Mouse (Mus musculus): ENCODE results near the gene Stard8.
"Not testable (repeated sequence)": the region's sequence is repeated elsewhere in the genome, so short reads cannot be mapped to it uniquely, and the experiment has no call there.

The Stard8 gene

GRCm38 (mm10) chrX:99003046-99003445 is at the start of gene Stard8:
TSS of gene Stard8 (plus strand) at chrX:99003248.
- DNase-seq (ENCODE audit: low read depth, low spot score) = no peak

- no peak for DNase-seq (ENCODE audit: low read depth, low spot score)
Measured at GRCm38 (mm10) chrX:98953941-98954340, 49.1 kb upstream of the Stard8 start.

- DNase-seq (ENCODE audit: low read depth, low spot score) = no peak
Measured at GRCm38 (mm10) chrX:98958287-98958686, 44.8 kb upstream of the Stard8 start.

GRCm38 (mm10) chrX:98959050-98959449 is 44.0 kb upstream of the Stard8 start:
- no peak for DNase-seq (ENCODE audit: low read depth, low spot score)

GRCm38 (mm10) chrX:98963742-98964141 is 39.3 kb upstream of the Stard8 start:
- DNase-seq (ENCODE audit: low read depth, low spot score) = no peak

GRCm38 (mm10) chrX:98964513-98964912 is 38.5 kb upstream of the Stard8 start:
- no peak for DNase-seq (ENCODE audit: low read depth, low spot score)

- DNase-seq (ENCODE audit: low read depth, low spot score) = not testable (repeated sequence)
Measured at GRCm38 (mm10) chrX:98986611-98987010, 16.4 kb upstream of the Stard8 start.

- DNase-seq (ENCODE audit: low read depth, low spot score) = no peak
Measured at GRCm38 (mm10) chrX:98989574-98989973, 13.5 kb upstream of the Stard8 start.

GRCm38 (mm10) chrX:99002065-99002464 is 983 bp upstream of the Stard8 start:
- DNase-seq (ENCODE audit: low read depth, low spot score) = no peak

- DNase-seq (ENCODE audit: low read depth, low spot score) = no peak
Measured at GRCm38 (mm10) chrX:99010581-99010980, 7.5 kb downstream of the Stard8 start.

GRCm38 (mm10) chrX:99011281-99011680 is 8.2 kb downstream of the Stard8 start:
- DNase-seq (ENCODE audit: low read depth, low spot score) = no peak

- DNase-seq (ENCODE audit: low read depth, low spot score) = no peak
Measured at GRCm38 (mm10) chrX:99012486-99012885, 9.4 kb downstream of the Stard8 start.

GRCm38 (mm10) chrX:99015705-99016104 is 12.7 kb downstream of the Stard8 start:
- no peak for DNase-seq (ENCODE audit: low read depth, low spot score)

- no peak for DNase-seq (ENCODE audit: low read depth, low spot score)
Measured at GRCm38 (mm10) chrX:99016987-99017386, 13.9 kb downstream of the Stard8 start.

- no peak for DNase-seq (ENCODE audit: low read depth, low spot score)
Measured at GRCm38 (mm10) chrX:99017874-99018273, 14.8 kb downstream of the Stard8 start.

GRCm38 (mm10) chrX:99019303-99019702 is 16.3 kb downstream of the Stard8 start:
- DNase-seq (ENCODE audit: low read depth, low spot score) = no peak

GRCm38 (mm10) chrX:99020215-99020614 is 17.2 kb downstream of the Stard8 start:
- DNase-seq (ENCODE audit: low read depth, low spot score) = no peak

GRCm38 (mm10) chrX:99021593-99021992 is 18.5 kb downstream of the Stard8 start:
- DNase-seq (ENCODE audit: low read depth, low spot score) = no peak

GRCm38 (mm10) chrX:99023951-99024350 is 20.9 kb downstream of the Stard8 start:
- DNase-seq (ENCODE audit: low read depth, low spot score) = no peak

GRCm38 (mm10) chrX:99035407-99035806 is 32.4 kb downstream of the Stard8 start:
- DNase-seq (ENCODE audit: low read depth, low spot score) = no peak

- DNase-seq (ENCODE audit: low read depth, low spot score) = peak; percentile 32
Measured at GRCm38 (mm10) chrX:99042451-99042951, 39.5 kb downstream of the Stard8 start.

- DNase-seq (ENCODE audit: low read depth, low spot score) = no peak
Measured at GRCm38 (mm10) chrX:99043275-99043674, 40.2 kb downstream of the Stard8 start.

- DNase-seq (ENCODE audit: low read depth, low spot score) = no peak
Measured at GRCm38 (mm10) chrX:99043739-99044138, 40.7 kb downstream of the Stard8 start.

GRCm38 (mm10) chrX:99045315-99045714 is 42.3 kb downstream of the Stard8 start:
- DNase-seq (ENCODE audit: low read depth, low spot score) = no peak

Data from brain, embryonic 18.5 days (tissue).